Mouse (Mus musculus): ENCODE data around the gene Clic4. TPM values are rescaled to one million over a fixed set of nuclear protein-coding genes. Genes with fewer than 3 reads are reported as not detected.

Gene Clic4
- polyA plus RNA-seq, 1 experiment = 139 TPM

DNA sequence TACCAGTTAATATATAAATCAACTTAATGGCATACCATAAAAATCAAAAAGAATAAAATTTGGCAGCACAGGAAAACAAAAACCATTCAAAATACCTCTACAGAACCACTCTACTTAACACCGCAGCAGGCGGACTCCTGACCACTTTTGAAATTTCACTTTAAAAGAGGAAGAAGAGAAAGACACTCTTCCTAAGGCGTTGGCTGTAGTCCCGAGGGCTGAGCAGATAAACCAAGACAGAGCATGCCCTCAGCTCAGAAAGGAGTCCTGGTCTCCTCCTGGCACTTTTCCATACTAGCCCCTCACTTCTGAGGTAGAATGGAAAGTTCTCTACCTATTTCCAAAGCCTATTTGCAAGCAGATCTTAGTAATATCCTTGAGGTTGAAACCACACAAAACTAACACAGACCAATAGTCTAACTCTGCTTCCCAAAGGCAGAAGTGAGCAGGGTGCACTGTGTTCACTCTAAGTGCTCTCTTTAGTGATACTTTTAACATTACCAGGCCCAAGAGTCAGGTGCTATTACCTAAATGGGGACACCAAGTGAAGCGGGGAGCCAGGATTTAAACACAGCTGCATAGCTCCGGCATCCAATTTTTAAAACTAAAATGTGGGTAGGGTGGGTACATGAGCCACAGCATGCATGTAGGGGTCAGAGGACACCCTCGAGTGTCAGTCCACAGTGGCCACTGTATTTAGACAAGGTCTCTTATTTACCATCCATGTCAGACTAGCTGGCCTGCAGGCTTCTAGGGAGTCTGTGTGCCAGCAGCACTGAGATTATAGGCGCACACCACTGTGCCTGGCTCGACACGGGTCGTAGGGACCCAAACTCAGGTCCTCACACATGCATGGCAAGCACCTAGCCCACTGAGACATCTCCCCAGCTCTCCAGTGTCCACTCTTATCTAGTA is 15.8 kb downstream of the Clic4 start:
- H3K27me3 ChIP-seq (ENCODE audit: control insufficient read depth, insufficient read depth, insufficient read length) = no peaks in the 10 kb centered on the region
- no peak overlapping the region for H3ac ChIP-seq (ENCODE audit: control insufficient read depth, insufficient read length, low read depth)
- H3K4me3 ChIP-seq (ENCODE audit: insufficient read depth, poor library complexity, severe bottlenecking) = no peak overlapping the region
- peaks cover 85% of the 10 kb centered on the region for H3K79me3 ChIP-seq (ENCODE audit: low read depth)
- TF ChIP-seq CTCF (IDR thresholded peaks at IDR 0.05; ENCODE audit: control insufficient read depth, insufficient read depth, insufficient read length) (no peak), MYOG (IDR thresholded peaks at IDR 0.05; ENCODE audit: control insufficient read depth, extremely low read depth, insufficient read length) (no peak), CEBPB (IDR thresholded peaks at IDR 0.05; ENCODE audit: low read depth) (no peak), MAX (IDR thresholded peaks at IDR 0.05) (no peak), MYOD1 (IDR thresholded peaks at IDR 0.05; ENCODE audit: control insufficient read depth, insufficient read length, low read depth) (no peak), FOSL1 (IDR thresholded peaks at IDR 0.05; ENCODE audit: insufficient read depth, low read length, poor library complexity, severe bottlenecking) (no peak), USF1 (IDR thresholded peaks at IDR 0.05; ENCODE audit: low read depth) (no peak)
- peaks cover 20% of the 10 kb centered on the region for H3K36me3 ChIP-seq (ENCODE audit: control insufficient read depth, insufficient read depth)
- peaks cover 98% of the 10 kb centered on the region for H3K79me2 ChIP-seq (ENCODE audit: control insufficient read depth, insufficient read depth)

DNA sequence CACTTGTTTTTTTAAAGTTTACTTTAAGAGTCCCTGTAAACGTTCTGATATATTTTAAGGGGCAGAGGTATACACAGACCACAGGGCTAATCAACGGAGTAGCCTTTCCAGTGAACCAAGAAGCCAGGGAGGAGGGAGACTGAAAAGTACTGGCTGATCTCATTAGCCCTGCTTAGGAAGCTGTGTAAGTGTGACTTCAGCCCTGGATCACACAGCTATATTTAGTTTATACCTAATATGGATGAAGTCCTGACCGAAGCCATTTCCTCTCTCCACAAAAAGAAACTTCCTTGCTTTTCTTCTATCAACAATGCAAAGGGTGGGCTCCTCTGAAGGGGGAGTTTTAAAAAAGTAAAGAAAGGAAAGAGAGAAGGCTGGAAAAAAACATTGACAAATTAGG is 17.8 kb downstream of the Clic4 start:
- Histone ChIP-seq H3ac (ENCODE audit: control insufficient read depth, insufficient read length, low read depth) (no peak overlapping the region), H3K27me3 (ENCODE audit: control insufficient read depth, insufficient read depth, insufficient read length) (no peaks in the 10 kb centered on the region), H3K4me3 (ENCODE audit: insufficient read depth, poor library complexity, severe bottlenecking) (no peak overlapping the region), H3K79me3 (ENCODE audit: low read depth) (peaks cover 88% of the 10 kb centered on the region), H3K36me3 (ENCODE audit: control insufficient read depth, insufficient read depth) (peaks cover 12% of the 10 kb centered on the region), H3K79me2 (ENCODE audit: control insufficient read depth, insufficient read depth) (peaks cover 99% of the 10 kb centered on the region)
- TF ChIP-seq USF1 (IDR thresholded peaks at IDR 0.05; ENCODE audit: low read depth) = no peak

DNA sequence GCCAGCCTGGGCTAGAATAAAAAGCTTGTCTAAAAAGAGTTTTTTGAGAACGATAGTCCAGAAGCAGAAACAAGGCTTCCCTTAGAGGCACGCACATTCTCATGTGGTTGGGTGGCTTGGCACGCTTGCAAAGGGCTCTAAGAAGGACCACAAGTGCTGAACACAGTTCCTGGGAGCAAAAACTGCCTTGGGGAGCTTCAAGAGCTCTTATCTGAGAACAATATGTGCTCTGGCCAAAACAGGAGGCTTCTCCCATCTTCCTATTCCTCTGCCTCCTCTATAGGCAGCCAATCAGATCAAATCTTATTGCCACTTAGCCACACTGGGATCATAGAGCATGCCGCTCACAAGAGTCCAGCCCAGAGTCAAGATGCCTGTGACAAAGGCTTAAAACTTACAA is 18.3 kb downstream of the Clic4 start:
- Histone ChIP-seq H3ac (ENCODE audit: control insufficient read depth, insufficient read length, low read depth) (no peak overlapping the region), H3K36me3 (ENCODE audit: control insufficient read depth, insufficient read depth) (peaks cover 13% of the 10 kb centered on the region), H3K79me3 (ENCODE audit: low read depth) (peaks cover 90% of the 10 kb centered on the region), H3K4me3 (ENCODE audit: insufficient read depth, poor library complexity, severe bottlenecking) (no peak overlapping the region), H3K27me3 (ENCODE audit: control insufficient read depth, insufficient read depth, insufficient read length) (no peaks in the 10 kb centered on the region), H3K79me2 (ENCODE audit: control insufficient read depth, insufficient read depth) (peaks cover 99% of the 10 kb centered on the region)
- TF ChIP-seq USF1 (IDR thresholded peaks at IDR 0.05; ENCODE audit: low read depth) (no peak), FOSL1 (IDR thresholded peaks at IDR 0.05; ENCODE audit: insufficient read depth, low read length, poor library complexity, severe bottlenecking) (no peak), MYOD1 (IDR thresholded peaks at IDR 0.05; ENCODE audit: control insufficient read depth, insufficient read length, low read depth) (no peak), CTCF (IDR thresholded peaks at IDR 0.05; ENCODE audit: control insufficient read depth, insufficient read depth, insufficient read length) (no peak), MYOG (IDR thresholded peaks at IDR 0.05; ENCODE audit: control insufficient read depth, extremely low read depth, insufficient read length) (no peak)

DNA sequence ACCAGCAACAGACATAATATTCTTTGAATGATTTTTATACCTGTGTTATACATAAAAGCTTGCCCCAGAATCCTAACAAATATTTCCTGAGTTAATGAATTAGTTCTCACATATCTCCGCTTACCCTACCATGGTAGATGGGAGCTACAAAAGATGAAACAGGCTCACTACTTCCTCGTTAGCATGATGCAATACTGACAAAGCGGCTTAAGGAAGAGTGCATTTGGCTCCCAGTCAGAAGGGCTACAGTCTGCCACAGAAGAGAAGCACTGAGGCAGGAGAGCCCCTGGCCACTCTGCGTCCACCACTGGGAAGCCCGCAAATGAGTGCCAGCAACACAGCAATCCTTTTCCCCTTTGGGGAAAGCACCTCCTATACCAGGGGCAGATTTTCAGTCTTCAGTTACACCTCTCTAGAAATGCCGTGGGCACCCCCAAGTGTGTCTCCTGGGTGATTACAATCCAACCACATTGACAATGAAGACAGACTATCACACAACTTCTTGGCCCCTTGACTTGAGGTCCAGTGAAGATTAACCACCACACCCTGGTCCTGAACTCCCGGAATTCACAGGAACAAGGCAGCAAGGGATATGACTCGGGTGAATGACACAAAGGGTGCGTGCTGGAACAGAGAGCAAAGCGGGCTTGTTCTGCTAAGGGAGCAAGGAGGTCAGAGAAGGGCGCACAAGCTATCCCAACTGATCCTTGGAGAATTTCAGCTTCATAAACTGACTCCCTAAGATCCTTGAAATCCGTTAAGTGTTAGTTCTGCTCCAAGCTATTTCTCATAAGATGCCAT is 19.2 kb downstream of the Clic4 start:
- TF ChIP-seq CTCF (IDR thresholded peaks at IDR 0.05; ENCODE audit: control insufficient read depth, insufficient read depth, insufficient read length) = no peak
- TF ChIP-seq MYOD1 (IDR thresholded peaks at IDR 0.05; ENCODE audit: control insufficient read depth, insufficient read length, low read depth) = no peak
- TF ChIP-seq MYOG (IDR thresholded peaks at IDR 0.05; ENCODE audit: control insufficient read depth, extremely low read depth, insufficient read length) = no peak
- TF ChIP-seq FOSL1 (IDR thresholded peaks at IDR 0.05; ENCODE audit: insufficient read depth, low read length, poor library complexity, severe bottlenecking) = no peak
- no peak for TF ChIP-seq MAX (IDR thresholded peaks at IDR 0.05)
- no peak for TF ChIP-seq USF1 (IDR thresholded peaks at IDR 0.05; ENCODE audit: low read depth)
- no peak for TF ChIP-seq CEBPB (IDR thresholded peaks at IDR 0.05; ENCODE audit: low read depth)
- peaks cover 18% of the 10 kb centered on the region for H3K36me3 ChIP-seq (ENCODE audit: control insufficient read depth, insufficient read depth)
- no peak overlapping the region for H3ac ChIP-seq (ENCODE audit: control insufficient read depth, insufficient read length, low read depth)
- no peaks in the 10 kb centered on the region for H3K27me3 ChIP-seq (ENCODE audit: control insufficient read depth, insufficient read depth, insufficient read length)
- peaks cover 90% of the 10 kb centered on the region for H3K79me3 ChIP-seq (ENCODE audit: low read depth)
- peaks cover 99% of the 10 kb centered on the region for H3K79me2 ChIP-seq (ENCODE audit: control insufficient read depth, insufficient read depth)
- no peak overlapping the region for H3K4me3 ChIP-seq (ENCODE audit: insufficient read depth, poor library complexity, severe bottlenecking)

DNA sequence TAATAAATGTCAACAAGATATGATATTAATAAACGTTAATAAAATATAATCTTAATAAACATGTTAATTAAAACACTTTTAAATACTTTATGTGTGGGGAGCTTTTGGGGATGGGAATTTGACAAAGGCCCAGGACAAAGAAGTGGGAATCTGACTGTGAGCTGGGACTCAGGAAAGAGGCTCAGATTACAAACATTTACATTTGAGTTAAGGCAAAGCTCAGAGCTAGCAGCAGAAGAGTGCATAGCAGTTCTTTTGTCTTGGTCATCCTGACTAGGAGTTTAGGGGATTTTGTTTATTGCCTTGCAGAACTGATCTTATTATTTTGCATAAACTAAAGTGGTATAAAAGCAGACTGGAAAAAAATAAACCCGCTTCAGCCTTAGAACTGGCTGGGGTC is 20.8 kb downstream of the Clic4 start:
- no peak overlapping the region for H3ac ChIP-seq (ENCODE audit: control insufficient read depth, insufficient read length, low read depth)

More for the DNA sequence above, 20.8 kb downstream of the Clic4 start:
- H3K27me3 ChIP-seq (ENCODE audit: control insufficient read depth, insufficient read depth, insufficient read length) = no peaks in the 10 kb centered on the region
- TF ChIP-seq FOSL1 (IDR thresholded peaks at IDR 0.05; ENCODE audit: insufficient read depth, low read length, poor library complexity, severe bottlenecking) = no peak
- H3K79me3 ChIP-seq (ENCODE audit: low read depth) = peaks cover 92% of the 10 kb centered on the region
- peaks cover 99% of the 10 kb centered on the region for H3K79me2 ChIP-seq (ENCODE audit: control insufficient read depth, insufficient read depth)
- H3K4me3 ChIP-seq (ENCODE audit: insufficient read depth, poor library complexity, severe bottlenecking) = no peak overlapping the region
- peaks cover 11% of the 10 kb centered on the region for H3K36me3 ChIP-seq (ENCODE audit: control insufficient read depth, insufficient read depth)

Data from C2C12 (cell line).